Mouse (Mus musculus) left cerebral cortex, adult 9 months (tissue): Measurements from ENCODE around the gene Nr4a2.

ENCODE experiments used
- DNase-seq, 2 experiments: peaks; one replicate each; pipeline ENCODE4 v3.0.0; 2022; ENCODE audit warnings: low spot score in 2 of 2

The Nr4a2 gene

DNA sequence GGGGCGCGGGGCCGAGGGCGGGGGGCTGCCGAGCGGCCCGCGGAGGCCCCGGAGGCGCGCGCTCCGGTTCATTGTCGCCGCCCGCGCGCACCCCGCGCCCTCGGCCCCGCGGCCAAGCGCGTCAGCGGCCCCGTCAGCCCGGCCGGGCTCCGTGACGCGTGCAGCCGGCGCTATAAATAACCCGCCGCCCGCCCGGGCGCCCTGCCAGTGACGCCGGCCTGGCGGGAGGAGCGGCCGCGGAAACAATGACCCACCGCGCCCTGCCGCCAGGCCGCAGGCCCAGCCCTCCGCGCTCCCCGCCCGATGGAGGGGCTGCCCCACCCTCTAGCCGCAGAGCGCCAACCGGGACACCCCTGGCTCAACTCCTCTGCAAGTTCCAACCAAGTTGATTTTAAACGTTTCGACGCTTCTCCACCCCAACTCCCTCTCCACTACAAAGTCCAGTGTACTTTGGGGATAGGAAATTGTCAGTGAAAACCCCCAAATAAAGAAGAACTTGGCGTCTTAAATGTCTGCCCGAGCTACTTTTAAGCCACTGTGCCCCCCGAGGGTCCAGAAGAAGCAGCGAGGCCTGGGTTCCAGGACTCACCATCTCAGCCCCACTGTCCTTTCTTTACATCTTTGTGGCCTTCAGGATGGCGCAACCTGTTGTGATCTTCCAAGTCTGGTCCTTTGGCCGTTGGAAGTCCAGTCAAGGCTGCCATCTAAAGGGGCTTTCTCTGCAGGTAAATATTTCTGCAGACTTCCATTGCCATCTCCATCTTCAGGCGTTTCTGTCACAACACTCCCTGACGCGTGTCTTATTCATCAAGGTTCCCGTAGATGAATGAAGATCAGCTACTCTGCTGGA lies at the start of gene Nr4a2:
Nr4a2 (minus strand) TSS at position 13 of the 850 bp plus-strand sequence.
- DNase-seq, result peak in 1 of 2 experiments; percentile 31

DNA sequence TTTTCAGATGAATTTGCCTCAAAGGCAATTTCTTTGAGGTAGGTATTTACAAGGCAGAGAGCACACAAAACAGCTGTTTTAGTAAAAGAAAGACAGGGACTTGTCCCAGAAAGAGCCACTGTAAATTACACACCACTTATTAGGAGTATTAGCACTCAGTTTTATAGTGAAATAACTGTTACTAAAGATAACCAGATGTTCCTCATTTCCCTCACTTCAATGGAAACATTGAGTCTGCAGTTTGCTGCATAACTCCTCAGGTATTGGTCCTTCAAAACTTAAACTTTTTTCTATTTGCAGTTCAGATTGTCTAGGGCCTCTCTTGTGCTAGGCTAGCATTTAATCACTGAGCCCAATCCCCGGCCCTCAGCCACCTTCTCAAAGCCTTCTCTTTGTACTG lies 41.6 kb upstream of the Nr4a2 start:
- no peak for DNase-seq

GRCm38 (mm10) chr2:57156814-57157213 lies 33.0 kb upstream of the Nr4a2 start:
- no peak for DNase-seq

DNA sequence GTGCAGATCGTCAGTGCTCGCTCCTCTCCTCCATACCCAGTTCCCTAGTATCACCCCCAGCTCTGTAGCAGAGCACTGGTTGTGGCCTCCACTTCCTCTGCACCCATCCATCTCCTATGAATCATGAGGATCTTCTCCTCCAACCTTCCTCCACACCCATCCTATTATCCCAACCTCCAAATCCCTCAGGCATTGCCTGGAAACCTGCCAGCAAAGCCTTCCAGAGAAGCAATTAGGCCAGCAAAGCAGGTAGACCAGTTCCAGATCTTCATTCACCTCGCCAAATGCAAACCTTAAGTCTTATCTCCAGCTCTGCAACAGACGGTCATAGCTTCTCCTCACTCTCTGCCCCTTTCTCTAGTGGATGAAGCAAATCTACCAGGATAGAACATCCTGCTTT lies 26.0 kb upstream of the Nr4a2 start:
- DNase-seq, result no peak

- DNase-seq, result no peak
Measured at GRCm38 (mm10) chr2:57148231-57148630, 24.4 kb upstream of the Nr4a2 start.

- peak in 1 of 2 experiments; percentile 21 for DNase-seq
Measured at GRCm38 (mm10) chr2:57145646-57146421, 22.0 kb upstream of the Nr4a2 start.

- no peak for DNase-seq
Measured at GRCm38 (mm10) chr2:57138594-57138993, 14.8 kb upstream of the Nr4a2 start.

DNA sequence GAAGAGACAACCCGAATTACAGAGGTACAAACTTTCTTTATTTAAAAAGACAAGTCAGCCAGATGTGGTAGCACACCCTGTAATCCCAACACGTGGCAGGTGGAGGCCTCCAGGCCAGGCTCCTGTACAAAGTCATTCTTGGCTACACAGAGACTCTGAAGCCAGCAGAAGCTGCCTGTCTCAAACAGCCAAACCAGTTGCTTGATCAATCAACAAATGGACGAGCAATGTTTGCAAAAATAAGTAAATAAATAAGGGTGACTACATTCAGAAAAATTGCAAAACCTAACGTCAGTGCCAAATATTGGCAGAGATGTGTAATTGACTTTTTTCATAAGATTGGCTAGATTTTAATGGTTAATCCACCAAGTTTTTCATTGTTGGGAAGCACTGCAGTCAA lies 3.7 kb upstream of the Nr4a2 start:
- no peak for DNase-seq

DNA sequence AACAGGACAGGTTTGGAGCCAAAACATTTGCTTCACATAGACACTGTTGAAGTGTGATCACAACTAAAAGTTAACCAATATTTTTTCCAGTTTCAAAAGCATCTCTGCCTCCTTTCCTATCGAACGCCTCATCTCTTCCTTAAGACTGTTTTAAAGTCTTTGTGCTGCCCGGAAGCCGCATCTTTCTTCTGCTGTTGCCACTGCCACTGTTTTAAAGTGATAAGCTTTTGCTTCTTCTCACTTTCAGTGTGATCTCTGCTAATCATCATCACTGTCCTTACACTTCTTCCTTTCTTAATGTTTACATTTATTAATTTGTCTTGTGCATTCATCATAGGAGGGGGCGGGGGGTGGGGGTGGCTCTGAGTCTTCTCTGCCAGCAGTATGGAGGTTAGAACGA lies 2.1 kb upstream of the Nr4a2 start:
- no peak for DNase-seq

DNA sequence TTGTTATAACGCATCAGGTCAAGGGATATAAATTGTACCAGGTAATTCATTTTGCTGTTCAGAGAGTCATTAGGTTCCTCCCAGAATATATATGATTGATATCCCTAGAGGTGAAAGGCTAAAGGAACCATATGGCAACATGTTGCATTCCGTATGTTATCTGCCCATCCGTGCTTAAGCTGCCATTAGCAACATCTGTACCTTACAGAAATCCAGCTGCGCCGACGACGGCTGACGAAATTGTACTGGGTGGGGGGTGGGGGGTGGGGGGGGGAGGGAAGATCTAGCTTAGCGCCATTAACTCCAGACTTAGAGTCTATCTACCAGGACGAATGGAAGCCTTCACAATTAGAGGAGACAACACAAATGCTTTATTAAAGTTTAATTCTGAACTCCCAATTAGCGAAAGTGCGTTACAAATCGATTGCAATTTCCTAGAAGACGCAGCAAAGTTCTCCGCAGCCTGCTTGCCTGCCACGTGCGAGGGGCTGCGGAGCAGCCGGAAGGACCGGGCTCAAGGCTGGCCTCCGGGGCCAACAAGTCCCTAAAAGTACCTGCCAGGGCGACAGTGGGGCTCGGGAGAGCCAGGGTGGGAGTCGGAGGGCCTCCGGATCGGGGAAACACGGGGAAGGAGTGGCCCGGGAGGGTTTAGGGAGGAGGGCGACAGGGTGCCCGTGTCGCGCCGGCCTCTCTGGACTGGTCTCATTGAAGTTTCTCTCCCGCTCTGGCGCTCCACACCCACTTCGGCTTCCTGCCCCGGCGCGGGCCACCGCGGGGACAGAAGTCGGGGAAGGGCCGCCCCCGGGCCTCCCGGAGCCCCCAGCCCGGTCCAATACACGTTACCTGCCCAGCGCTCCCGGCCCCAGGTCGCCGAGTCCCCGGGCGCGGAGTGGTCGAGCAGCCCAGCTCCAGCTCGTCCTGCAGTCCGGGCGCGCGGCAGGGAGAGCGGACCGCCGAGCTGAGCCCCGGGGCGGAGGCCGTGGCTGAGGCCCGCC lies 520 bp downstream of the Nr4a2 start:
- no peak for DNase-seq

- no peak for DNase-seq
Measured at GRCm38 (mm10) chr2:57121110-57121509, 2.7 kb downstream of the Nr4a2 start.

GRCm38 (mm10) chr2:57117201-57117951 lies 6.4 kb downstream of the Nr4a2 start:
- DNase-seq, result peak in 1 of 2 experiments; percentile 58

- peak in 1 of 2 experiments; percentile 50 for DNase-seq
Measured at GRCm38 (mm10) chr2:57116366-57117200, 7.2 kb downstream of the Nr4a2 start.

- DNase-seq, result no peak
Measured at GRCm38 (mm10) chr2:57115864-57116365, 7.9 kb downstream of the Nr4a2 start.

GRCm38 (mm10) chr2:57115181-57115863 lies 8.5 kb downstream of the Nr4a2 start:
- no peak for DNase-seq

GRCm38 (mm10) chr2:57114211-57115151 lies 9.3 kb downstream of the Nr4a2 start:
- peak in 1 of 2 experiments; percentile 77 for DNase-seq

DNA sequence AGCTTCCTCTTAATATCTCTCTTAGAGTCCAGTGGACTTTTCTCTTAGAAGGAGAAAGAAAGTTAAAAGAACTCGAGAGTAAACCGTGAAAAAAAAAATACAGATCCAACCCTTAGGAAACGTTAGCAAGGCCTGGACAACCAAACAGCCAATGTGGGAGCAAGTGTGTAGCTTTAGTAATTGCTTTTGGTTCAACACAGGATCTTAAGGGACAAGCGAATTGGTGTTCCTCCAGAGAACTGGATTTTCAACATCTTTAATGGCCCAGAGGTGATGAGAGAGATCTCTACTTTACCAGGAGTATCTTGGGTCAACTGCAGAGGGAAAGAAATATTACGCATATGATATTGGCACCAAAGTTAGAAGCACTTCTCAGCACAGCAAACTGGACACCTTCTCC lies 10.4 kb downstream of the Nr4a2 start:
- no peak for DNase-seq

DNA sequence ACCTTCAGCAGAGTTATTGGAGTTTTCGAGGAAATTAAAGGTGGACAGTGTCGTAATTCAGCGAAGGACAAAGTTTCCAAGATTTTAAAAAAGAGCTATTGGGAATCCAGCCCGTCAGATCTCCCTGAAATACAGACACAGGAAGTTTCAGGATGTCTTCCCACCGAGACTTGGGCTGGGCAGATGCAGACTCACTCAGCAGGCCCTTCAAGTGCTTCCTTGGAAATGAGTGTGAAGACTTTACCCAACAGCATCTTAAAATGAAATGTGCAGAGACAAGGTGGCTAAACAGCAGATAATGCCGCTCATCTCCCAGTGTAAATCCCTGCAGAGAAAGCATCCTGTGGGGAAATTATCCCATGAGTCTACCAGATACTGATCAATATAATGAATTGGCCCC lies 10.9 kb downstream of the Nr4a2 start:
- no peak for DNase-seq
